Mouse (Mus musculus) thymus, postnatal 36 days (tissue): Measurements from ENCODE around the gene Ajuba.

Experiments used
- DNase-seq, 2 experiments: peaks; one replicate each; pipeline ENCODE4 v3.0.0; 2022; ENCODE audit warnings: mixed read lengths in 2 of 2

Ajuba gene

GRCm38 (mm10) chr14:54591056-54591455 lies 13.7 kb upstream of the Ajuba start:
- DNase-seq, result no peak

DNA sequence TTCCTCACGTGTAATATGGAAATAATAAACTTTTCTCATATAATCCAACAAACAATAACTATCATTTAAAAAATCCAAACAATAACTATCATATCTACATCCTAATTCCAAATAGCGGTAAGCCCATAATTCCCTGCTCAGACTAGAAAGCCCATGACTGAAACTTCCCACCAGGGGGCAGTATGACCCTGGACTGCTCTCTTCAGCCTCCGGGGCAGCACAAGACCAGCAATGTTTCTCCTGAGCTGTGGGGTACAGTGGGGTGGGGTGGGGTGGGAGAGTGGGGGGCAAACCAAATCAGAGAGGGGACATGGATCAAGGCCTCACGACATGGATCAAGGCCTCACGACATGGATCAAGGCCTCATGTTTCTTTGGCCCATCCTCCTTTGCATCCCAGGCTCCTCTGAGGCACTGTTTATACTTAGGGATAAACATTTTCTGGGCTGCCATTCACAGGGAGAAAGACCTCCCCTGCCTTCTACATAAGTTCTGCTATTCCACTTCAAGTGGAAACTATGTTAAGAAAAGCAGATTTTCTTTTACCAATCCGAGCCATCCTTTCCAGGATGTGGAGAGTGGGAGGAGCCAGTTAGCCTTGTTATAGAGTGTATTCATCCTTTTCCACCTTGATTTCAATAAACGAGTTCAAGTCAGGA lies 6.5 kb upstream of the Ajuba start:
- DNase-seq, result peak; percentile 44 to 47

- no peak for DNase-seq
These were observed 5.2 kb upstream of the Ajuba start for GRCm38 (mm10) chr14:54582536-54582935.

DNA sequence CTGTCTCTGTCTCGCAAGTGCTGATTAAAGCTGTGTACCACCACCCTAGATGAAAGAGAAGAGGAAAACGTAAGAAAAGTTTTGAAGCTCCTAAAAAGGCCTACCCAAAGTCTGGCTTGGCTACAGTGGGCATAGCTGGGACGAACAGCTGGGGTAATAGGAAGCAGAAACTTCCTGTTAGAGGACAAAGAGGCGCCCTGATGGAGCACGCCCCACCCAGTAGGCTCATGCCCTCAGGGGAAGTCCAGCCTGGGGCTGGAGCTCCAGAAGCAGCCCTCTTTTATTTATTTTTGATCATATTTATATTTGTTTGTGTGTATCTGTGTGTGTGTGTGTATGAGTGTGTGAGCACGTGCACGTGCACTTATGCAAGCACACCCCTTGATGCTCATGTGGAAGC lies 2.3 kb upstream of the Ajuba start:
- no peak for DNase-seq

- DNase-seq, result peak; percentile 39 to 45
These were observed 705 bp upstream of the Ajuba start for GRCm38 (mm10) chr14:54578063-54578462.

DNA sequence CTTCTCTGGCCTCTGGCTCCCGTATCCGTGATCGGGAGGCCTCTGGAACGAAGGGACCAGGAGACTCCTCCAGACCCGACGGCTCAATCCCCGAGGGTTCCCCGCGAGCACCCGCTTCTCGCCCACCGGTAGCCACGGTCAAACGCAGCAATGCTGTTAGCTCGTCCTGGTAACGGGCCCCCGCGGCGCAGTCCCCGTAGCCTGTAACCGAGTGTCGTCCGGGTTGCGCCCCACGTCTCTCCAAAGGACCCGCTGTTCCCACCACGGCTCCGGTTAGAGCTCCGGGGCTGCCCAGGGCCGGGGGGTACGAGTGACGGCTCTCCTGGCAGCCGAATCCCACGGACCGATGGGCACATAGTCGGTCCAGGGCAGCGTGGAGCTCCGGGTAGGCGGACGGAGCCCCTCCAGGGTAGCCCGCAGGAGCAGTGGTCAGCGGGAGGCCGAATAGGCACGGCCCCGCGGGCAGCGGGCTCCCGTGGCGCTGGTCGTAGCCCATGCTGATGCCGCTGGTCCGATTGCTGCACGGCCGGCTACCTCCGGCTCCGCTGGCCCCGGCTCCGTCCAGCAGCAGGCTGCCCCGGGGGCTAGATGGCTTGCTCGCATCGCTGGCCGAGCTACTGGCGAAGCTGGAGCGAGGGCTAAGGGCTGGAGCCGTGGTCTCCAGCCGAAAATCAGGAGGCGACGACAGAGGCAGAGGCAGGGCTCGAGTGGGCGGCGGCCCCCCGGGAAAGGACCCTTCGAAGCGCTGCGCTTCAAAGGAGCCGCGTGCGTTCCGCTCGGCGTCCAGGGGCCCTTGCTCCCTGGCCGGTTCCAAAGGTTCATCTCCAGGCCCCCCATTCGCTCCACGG lies 893 bp downstream of the Ajuba start:
- DNase-seq, result peak in 1 of 2 experiments; percentile 22

- DNase-seq, result peak; percentile 15 to 41
These were observed 1.7 kb downstream of the Ajuba start for GRCm38 (mm10) chr14:54575631-54576030.

DNA sequence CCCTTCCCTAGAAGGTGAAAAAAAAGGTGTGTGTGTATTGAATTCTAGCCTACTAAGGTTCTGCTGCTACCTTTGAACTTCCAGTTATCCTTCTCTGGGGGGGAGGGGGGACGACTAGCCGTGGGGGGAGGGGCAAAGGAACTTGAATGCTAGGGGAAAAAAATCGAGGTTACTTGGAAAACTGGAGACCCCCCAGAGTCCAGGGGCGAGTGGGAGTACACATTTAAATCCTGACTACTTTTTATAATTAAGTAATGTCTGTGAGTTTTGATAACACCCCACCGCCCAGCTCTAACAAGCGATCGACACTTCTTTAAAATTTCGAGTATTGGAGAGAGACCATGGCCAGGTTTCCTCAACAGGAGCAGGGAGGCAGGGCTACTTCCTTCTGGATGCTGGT lies 2.3 kb downstream of the Ajuba start:
- DNase-seq, result no peak

DNA sequence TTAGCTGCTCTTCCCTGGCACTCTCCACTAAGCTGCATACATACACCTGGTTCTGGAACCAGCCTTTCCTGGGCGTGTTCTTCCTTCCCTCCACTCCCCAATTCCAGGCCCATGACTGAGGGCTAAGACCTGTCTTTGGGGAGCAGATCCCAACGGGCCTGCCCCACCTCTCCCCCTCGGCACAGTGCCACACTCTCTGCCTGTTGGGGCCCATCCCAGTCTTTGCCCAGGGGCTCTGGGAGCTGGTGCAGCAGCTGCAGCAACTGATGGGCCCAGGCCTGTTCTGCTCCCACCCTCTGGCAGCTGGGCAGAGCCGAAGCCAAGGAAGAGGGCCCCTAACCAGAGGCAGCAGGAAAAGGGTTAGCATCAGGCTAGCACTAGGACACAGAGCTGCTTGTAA lies 3.1 kb downstream of the Ajuba start:
- no peak for DNase-seq

GRCm38 (mm10) chr14:54572790-54573736 lies 4.3 kb downstream of the Ajuba start:
- DNase-seq, result no peak

DNA sequence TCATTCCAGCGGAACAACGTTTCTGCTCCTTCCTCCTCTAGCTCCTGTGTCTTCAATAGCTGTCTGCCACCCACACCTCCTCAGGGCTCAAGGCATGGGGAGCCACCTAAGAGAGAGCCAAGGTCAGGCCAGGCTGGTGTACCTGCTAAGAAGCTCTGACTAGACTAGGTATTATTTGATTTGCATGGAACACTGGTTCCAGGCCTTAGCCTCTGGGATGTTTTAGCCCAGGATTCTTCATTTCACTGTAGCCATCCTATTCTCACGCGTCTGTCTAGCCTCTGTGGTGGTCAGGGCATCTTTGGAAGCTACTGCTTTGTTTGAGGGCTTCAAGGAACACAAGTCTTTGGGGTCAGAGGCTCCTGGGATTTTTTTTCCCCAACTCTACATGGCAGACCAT lies 5.2 kb downstream of the Ajuba start:
- no peak for DNase-seq

GRCm38 (mm10) chr14:54569451-54570392 lies 7.6 kb downstream of the Ajuba start:
- no peak for DNase-seq

GRCm38 (mm10) chr14:54568694-54569414 lies 8.5 kb downstream of the Ajuba start:
- DNase-seq, result peak; percentile 49 to 57

DNA sequence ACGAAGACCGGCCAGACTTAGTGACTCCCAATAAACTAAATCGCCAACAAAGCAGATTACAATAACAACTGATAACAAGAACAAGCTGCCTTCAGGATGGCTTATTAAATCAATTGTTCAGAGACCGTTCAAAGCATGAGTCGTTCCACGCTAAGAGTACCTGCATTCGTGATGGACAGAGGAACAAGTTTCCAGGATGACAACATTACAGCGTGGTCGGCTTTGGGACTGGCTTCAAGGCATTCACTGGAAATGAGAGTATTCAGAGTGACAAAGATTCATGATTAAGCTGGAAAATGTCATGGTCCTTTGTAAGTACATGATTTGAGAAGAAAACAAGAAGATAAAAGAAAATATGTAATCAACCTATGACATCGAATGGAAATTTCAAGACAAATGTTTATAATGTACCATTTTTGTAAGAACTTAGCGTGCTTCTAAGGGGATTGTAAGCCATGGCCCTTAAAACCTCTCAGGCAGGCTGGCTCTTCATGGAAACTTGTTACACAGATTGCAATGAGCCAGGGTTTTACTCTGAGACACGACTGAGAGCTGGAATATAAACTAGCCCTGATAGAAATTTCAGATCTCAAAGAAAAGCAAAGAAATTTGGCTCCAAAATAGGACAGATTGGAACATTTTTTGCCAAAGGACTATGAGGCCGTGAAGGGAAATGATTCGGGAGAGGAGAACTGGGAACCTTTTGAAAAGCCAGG lies 16.7 kb downstream of the Ajuba start:
- no peak for DNase-seq

DNA sequence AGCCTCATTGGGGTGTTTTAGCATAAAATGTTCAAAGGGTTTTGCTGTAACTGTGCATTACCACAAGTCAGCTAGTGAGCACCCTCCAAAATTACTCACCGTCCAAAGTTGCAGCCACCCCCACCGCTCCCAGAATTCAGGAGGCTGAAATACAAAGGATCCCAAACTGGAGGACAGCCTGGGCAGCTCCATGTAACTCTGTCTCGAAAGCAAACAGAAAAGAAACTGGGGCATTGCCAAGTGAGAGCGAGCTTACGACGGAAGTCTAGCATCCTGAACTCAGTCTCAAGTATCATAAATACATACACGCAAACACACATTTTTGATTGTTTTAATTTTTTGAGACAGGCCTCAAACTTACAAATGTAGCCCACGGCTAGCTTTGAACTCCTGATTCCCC lies 20.0 kb downstream of the Ajuba start:
- DNase-seq, result no peak

GRCm38 (mm10) chr14:54553975-54554769 lies 23.2 kb downstream of the Ajuba start, which contains the start of gene Haus4:
Gene Haus4, minus strand, starts transcription at chr14:54554616.
- DNase-seq, result peak; percentile 82 to 86

- DNase-seq, result peak; percentile 16 to 26
These were observed 23.8 kb downstream of the Ajuba start for GRCm38 (mm10) chr14:54553454-54553974.

DNA sequence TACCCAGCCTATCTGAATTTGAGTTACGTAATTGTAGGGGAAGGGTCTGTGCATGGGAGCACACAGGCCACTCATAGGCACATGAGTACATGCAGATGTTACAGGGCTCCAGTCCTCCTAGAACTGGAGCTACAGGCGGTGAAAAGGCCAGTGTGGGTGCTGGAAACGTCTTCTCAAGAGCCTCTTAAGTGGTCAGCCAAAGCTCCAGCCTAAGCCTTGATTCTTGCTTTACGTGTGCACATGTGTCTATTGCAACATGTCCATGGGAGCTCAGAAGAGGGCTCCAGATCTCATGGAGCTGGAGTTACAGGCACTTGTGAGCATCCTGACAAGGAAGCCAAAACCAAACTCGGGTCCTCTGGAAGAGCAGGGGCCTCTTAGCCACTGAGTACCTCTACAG lies 32.7 kb downstream of the Ajuba start:
- DNase-seq, result no peak

DNA sequence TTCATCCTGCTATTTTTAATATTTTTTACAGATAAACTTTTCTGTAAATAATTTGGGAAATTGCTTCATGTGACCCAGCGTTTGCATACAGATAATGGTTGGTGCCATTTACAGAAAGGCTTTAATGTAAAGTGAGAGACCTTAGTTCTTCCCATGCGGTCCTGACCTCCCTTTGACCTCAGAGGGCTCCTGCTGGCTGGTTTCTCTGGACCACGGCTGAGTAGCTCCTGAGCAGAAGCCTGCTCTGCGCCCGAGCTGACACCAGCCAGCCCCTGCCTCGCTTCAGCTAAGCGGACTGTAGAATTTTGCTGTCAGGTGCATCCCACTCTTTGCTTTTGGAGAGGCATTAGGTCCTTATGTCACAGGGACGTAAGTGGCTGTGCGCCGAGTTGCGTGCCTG lies 36.6 kb downstream of the Ajuba start:
- DNase-seq, result no peak
